Mouse (Mus musculus): ENCODE results near the gene Sf3a3.

The Sf3a3 gene

GRCm38 (mm10) chr4:124714545-124715481 is at the start of gene Sf3a3:
Gene Sf3a3, plus strand, starts transcription at chr4:124714776.
- DNase-seq (ENCODE audit: low spot score in 2 of 2) = peak; percentile 91 to 92

DNA sequence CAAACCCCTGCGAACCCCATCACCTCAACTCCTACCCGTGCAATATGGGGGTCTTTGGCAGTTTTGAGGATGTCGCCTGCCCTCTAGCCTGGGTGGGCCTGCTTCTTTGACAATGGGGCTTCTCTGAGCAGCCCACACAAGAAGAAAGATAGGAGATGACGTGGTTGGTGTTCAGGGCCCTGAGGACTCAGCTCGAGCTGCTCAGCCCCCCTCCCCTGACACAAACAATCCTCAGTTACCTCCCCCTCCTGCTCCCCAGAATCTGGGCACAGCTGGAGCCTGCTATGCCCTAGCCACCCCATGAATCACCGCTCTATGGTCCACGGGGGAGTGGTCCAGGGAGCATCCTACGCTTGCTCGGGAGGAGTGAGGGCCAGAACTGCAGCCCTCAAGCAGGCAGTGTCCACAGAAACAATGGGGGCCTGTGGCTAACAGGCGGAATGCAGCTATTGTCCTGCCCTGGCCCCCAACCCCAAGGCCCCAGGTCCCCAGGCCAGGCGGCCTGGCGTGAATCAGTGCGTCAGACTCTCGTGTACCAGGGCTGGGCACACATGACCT is 47.0 kb upstream of the Sf3a3 start:
- DNase-seq (ENCODE audit: low spot score in 2 of 2) = no peak

DNA sequence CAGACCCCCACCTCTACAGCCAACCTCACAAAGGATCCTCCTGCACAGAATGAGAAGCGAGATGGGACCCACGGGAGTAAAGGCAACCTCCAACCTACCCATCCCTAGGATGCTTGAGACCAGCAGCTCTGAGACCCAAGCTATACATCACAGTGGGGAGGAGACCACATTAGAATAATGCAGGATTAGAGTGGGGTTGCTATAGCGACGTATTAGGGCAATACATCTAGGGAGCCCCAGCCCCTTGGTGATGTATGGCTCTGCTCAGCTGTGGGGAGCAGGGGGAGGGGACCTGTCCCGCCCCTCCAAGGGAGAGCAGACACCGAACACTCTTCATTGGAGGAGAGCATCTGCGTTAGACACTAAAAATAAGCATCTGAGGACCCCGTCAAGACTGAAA is 46.5 kb upstream of the Sf3a3 start:
- DNase-seq (ENCODE audit: low spot score in 2 of 2) = no peak

DNA sequence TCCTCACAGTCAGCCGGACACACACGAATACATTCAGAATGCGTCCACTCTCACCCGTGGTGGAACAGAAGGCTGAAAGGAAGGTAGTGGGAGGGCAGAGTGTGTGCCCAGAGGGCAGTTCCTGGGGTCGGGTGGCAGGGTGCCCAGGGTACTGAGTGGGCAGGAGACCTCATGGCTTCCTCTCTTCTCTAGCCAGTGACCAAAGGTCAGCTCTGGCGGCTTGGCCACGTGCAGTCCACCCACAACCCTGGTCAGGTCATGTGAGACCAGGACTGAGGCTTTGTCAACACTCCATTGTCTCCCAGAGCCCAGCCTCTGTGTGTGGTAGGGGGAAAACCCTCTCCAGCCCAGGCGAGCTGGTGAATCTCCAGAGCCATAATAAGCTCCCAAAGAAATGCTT is 44.3 kb upstream of the Sf3a3 start:
- no peak for DNase-seq (ENCODE audit: low spot score in 2 of 2)

- DNase-seq (ENCODE audit: low spot score in 2 of 2) = no peak
These were observed 43.0 kb upstream of the Sf3a3 start for GRCm38 (mm10) chr4:124671583-124671982.

GRCm38 (mm10) chr4:124672347-124673320 is 41.9 kb upstream of the Sf3a3 start:
- DNase-seq (ENCODE audit: low spot score in 2 of 2) = no peak

GRCm38 (mm10) chr4:124674334-124675032 is 40.1 kb upstream of the Sf3a3 start:
- DNase-seq (ENCODE audit: low spot score in 2 of 2) = no peak

DNA sequence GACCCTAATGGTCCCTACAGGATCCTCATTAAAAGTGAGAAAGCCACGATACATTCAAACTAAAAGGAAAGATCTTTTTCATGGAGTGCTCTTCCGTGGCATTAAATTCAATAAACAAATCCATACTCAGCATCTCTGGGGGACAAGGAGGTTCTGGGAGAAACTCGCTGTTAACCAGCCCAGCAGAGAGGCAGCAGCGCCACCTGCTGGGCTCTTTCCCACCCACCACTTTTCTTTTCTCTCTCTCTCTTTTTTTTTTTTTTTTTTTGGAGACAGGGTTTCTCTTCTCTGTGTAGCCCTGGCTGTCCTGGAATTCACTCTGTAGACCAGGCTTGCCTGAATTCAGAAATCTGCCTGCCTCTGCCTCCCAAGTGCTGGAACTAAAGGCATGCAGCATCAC is 39.5 kb upstream of the Sf3a3 start:
- DNase-seq (ENCODE audit: low spot score in 2 of 2) = peak in 1 of 2 experiments; percentile 28

GRCm38 (mm10) chr4:124675958-124676357 is 38.6 kb upstream of the Sf3a3 start:
- DNase-seq (ENCODE audit: low spot score in 2 of 2) = no peak

DNA sequence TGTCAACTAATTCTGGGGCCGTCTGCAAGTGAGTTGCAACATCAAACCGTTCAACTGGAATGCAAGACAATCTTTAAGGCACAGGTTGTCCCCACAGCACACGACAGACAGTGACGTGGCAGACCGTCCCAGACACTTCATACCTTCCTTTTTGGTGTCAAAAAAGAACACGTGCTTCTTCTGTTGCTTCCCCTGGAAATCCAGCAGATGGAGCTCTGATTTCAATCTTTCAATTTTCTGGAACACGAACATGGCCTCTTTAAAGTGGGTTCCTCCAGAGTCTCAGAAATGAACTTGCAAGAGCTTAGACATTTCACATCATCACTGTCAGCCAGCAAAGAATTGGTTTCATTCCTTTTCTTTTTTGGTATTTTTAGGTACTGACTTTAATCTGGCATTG is 32.3 kb upstream of the Sf3a3 start:
- no peak for DNase-seq (ENCODE audit: low spot score in 2 of 2)

DNA sequence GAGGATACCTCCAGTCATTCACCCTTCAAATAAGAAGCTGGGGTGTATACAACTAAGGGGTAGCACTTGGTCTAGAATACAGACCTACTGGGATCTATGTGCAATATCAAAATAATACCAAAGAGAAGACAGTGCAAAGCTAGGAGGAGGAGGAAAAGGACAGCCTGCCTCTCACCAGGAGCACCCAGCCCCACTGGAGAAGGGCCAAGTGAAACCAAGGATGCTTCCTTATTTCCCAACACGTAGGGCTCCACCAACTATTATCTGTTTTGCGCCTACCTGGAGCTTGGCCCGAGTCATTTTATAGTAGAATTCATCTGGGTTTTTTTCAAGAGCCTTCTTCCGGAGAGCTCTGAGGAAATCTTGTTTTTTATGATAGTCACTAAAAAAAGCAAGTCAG is 31.1 kb upstream of the Sf3a3 start:
- DNase-seq (ENCODE audit: low spot score in 2 of 2) = no peak

DNA sequence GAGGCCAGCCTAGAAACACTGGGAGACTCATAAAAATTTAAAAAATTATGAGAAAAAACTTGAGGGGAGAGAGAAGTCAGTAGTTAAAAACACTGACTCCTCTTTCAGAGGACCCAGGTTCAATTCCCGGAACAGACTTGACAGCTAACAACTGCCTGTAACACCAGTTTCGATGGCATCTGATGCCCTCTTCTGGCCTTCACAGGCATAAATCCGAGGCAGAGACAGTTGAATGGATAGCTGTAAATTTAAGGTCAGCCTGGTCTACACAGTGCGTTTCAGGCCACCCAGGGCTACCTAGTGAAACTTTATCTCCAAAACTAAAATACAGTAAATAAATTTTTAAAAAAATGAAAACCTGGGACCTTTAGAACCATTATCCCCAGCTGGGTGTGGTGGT is 29.6 kb upstream of the Sf3a3 start:
- DNase-seq (ENCODE audit: low spot score in 2 of 2) = no peak

DNA sequence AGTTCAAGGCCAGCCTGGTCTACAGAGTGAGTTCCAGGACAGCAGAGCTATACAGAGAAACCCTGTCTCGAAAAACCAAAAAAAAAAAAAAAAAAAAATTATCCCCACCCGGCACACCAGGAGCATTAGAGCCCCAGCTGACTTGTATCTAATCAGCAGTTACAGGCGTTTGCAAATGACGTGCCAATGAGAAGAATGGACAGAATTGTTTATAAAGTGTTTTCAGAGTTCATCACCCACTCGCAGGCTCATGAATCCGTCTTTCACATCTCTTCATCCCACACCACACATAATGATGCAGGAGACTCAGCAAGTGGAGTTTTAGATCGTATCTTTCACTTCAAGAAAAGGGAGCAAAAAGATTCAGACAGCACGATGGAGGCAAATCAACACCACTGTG is 29.1 kb upstream of the Sf3a3 start:
- no peak for DNase-seq (ENCODE audit: low spot score in 2 of 2)

DNA sequence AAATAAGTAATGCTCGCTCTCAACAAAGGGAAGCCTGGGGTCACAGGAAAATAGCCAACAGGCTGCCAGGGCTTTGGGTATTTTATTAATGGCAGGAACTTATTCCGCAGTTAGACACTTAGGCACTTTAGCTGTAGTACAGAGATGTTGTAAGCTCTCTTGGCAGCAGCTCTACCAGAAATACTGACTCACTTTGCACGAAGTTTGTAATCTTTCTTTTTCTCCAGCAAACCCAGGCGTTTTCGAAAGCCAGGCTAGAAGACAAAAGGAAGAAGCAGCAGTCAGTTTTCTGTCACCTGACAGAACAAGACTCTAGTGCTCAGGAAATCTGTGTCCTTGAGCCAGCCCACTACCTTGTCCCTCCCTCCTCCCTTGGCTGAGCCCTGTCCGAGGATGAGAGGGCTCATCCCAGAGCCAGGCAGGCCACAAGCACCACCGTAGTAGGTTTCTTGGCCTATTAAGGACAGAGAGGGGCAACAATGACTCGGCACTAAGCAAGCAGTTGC is 28.6 kb upstream of the Sf3a3 start:
- no peak for DNase-seq (ENCODE audit: low spot score in 2 of 2)

DNA sequence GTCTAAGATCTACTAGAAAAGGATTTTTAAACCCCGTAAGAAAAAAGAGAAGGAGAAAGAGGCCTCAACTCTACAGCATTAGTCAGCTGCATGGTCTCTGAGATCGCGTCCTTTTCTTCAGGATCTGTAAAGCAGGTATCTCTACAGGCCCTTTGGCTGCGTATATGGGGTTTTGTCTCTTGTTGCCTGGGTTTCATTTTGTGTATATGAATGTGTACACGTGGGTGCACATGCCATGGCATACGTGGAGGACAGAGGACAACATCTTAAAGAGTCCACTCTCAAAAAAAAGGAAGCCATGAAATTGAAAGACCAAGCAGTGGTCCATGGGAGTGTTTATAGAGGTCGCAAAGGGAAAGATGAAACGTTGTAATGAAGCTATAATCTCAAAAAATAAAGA is 23.1 kb upstream of the Sf3a3 start:
- no peak for DNase-seq (ENCODE audit: low spot score in 2 of 2)

DNA sequence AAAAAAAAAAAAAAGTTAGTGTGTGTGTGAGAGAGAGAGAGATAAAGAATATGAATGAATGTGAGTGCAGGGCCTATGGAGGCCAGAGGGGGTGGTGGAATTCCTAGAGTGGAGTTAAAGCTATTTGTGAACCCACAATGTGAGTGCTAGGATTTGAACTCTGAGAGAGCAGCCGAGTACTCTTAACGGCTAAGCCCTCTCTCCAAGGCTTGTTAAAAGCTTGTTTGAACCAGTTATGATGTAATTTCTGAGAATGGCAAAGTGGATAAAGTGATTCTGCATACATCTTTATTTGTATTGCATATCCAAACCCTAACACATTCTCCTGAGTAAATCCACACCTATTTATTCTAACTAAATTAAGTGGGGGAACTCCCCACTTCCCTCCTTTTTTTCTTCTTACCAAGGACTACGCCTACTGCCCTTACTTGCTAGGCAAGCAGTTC is 22.1 kb upstream of the Sf3a3 start:
- no peak for DNase-seq (ENCODE audit: low spot score in 2 of 2)

- peak; percentile 82 to 88 for DNase-seq (ENCODE audit: low spot score in 2 of 2)
These were observed 21.3 kb upstream of the Sf3a3 start, which contains the start of gene Utp11 for GRCm38 (mm10) chr4:124693135-124693894. Gene Utp11, minus strand, starts transcription at chr4:124693600.

DNA sequence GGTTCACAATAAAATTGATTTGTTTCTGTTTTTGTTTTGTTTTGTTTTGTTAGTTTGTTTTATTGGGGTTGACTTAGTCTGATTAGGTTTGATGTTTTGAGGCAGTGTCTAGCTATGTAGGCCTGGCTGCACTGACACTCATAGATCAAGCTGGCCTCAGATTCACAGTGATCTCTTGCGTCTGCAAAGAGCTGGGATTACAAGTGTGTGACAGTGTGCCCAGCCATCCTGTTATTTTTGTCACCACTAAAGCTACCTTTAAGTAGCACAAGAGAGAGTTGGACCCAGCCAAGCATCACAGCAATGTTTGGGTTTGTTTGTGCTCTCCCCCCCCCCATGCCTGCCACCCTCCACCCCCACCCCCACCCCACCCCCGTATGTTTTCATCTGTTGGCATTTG is 20.0 kb upstream of the Sf3a3 start:
- no peak for DNase-seq (ENCODE audit: low spot score in 2 of 2)

GRCm38 (mm10) chr4:124695786-124696516 is 18.6 kb upstream of the Sf3a3 start:
- no peak for DNase-seq (ENCODE audit: low spot score in 2 of 2)

DNA sequence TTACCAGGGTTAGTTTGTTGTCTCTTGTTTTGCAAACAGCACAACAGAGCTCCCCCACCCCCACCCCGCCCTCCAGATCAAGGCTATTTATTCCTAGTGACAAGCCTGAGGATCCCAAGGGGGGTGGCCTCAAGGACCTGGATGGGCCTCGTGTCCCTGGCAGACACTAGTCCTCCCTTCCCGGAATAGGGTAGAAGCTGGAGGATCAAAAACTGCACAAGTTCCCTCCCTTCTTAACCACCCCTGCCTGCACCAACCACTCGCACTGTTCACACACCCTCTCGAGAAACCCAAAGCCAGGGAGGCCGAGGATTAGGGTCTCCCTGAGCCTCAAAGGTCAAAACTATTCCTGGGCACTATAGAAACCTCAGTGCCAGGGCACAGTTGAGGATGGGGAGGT is 14.8 kb upstream of the Sf3a3 start:
- DNase-seq (ENCODE audit: low spot score in 2 of 2) = no peak

Measured in urinary bladder, postnatal 4 days (tissue).